Mouse (Mus musculus): ENCODE measurements around the gene Il1b. TPM values are rescaled to one million over a fixed set of nuclear protein-coding genes. Genes with fewer than 3 reads are reported as not detected.

Gene Il1b
- polyA plus RNA-seq, 1 experiment from 2014 or later, result 0.36 TPM

DNA sequence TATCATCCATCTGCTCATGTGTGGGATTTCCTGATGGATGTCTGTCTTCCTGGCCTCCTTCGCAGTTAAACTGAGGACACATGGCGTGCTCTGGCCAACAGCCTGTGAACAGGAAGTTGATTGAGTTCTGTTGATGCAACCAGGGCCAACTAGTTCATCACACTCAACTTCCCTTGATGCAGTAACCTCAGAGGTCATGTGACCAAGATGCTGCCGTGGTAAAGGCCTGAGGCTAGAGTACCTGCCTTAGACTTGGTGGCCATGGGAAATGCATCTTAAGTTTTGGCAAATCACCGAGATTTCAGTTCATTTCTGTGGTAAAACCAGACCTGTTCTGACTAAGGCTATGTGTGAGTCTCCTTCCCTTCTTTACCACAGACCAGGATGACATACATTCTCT lies 55.1 kb downstream of the Il1b start:
- no peak overlapping the region for H3K27ac ChIP-seq (replicated peaks)
- no peaks in the 10 kb centered on the region for H3K9me3 ChIP-seq (replicated peaks)
- no peak overlapping the region for H3K4me2 ChIP-seq (replicated peaks)
- no peak for ATAC-seq (ENCODE audit: insufficient number of reproducible peaks, low FRiP score, low TSS enrichment, low read depth)
- H3K4me3 ChIP-seq (replicated peaks), result no peak overlapping the region
- no peak overlapping the region for H3K9ac ChIP-seq
- no peaks in the 10 kb centered on the region for H3K4me1 ChIP-seq
- H3K36me3 ChIP-seq, result no peaks in the 10 kb centered on the region
- no peaks in the 10 kb centered on the region for H3K27me3 ChIP-seq
- 72% methylated on average over 4 of the region's 4 CpGs for WGBS

DNA sequence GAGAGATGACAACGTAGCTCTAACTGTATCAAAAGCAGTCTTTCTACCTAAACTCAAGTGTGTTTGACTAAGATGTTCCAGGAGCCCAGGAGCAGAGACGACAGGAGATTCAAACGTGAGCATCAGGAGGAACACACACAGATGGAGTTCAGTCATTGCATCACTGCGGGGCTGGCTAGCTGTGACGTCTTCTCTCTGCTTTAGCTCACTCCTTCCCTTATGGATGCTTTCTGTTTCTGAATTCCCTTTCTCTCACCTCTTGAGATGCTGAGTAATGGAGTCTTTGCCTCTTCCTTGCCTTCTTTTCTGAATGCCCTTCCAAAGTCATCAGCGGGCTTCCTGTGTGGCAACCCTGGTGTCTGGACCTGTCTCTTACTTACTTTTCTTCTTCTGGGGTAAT lies 56.1 kb downstream of the Il1b start:
- Histone ChIP-seq H3K9me3 (replicated peaks) (no peaks in the 10 kb centered on the region), H3K4me1 (no peaks in the 10 kb centered on the region), H3K4me2 (replicated peaks) (no peak overlapping the region), H3K27ac (replicated peaks) (no peak overlapping the region), H3K36me3 (no peaks in the 10 kb centered on the region), H3K9ac (no peak overlapping the region), H3K4me3 (replicated peaks) (no peak overlapping the region), H3K27me3 (no peaks in the 10 kb centered on the region)
- 69% methylated on average over 6 of the region's 6 CpGs for WGBS
- no peak for ATAC-seq (ENCODE audit: insufficient number of reproducible peaks, low FRiP score, low TSS enrichment, low read depth)

Other genes starting within 250 kb of the Il1b start
- 25.2 and 26.8 TPM in 2 replicates for gene Chchd5, start 241.4 kb downstream of the Il1b start, polyA plus RNA-seq (2015; fragmentation: Nextera tagmentation; extraction: Ambion mirVana)
- 23.0 and 24.0 TPM in 2 replicates for gene Slc20a1, start 172.4 kb downstream of the Il1b start, polyA plus RNA-seq (2015; fragmentation: Nextera tagmentation; extraction: Ambion mirVana)
- gene Ckap2l, start 73.9 kb downstream of the Il1b start, polyA plus RNA-seq (2015; fragmentation: Nextera tagmentation; extraction: Ambion mirVana), result 39.8 and 51.0 TPM in 2 replicates
- gene Il1a, start 61.2 kb downstream of the Il1b start, polyA plus RNA-seq (2015; fragmentation: Nextera tagmentation; extraction: Ambion mirVana), result 0.20 TPM in 1 of 2 replicates, not detected in the other
- gene F830045P16Rik, start 165.5 kb upstream of the Il1b start, polyA plus RNA-seq (2015; fragmentation: Nextera tagmentation; extraction: Ambion mirVana), result 0.19 and 0.22 TPM in 2 replicates
- gene Sirpa, start 221.7 kb upstream of the Il1b start, polyA plus RNA-seq (2015; fragmentation: Nextera tagmentation; extraction: Ambion mirVana), result 30.9 and 32.8 TPM in 2 replicates